Mouse (Mus musculus) limb, embryonic 12.5 days (tissue): ENCODE measurements at regions not wholly inside any gene's neighbourhood (a gene's known extent, or its start where the extent isn't known, plus 50 kb on each side); places are given as distances from the start of the nearest gene placed in this dataset.
"Not testable (repeated sequence)": the region's sequence is repeated elsewhere in the genome, so short reads cannot be mapped to it uniquely, and the experiment has no call there.

Experiments
- ATAC-seq: fragments of 200-750 bp; cut with Nextera tagmentation; 2 replicates; pipeline ENCODE4 v1.8.0; 2017; ENCODE audit warnings: low read depth, moderate TSS enrichment; ENCODE audit not compliant: insufficient number of reproducible peaks, insufficient read depth, low FRiP score, low TSS enrichment
- H3K27ac ChIP-seq: fragments of 300-500 bp; sonication (generic); 2 replicates; pipeline ENCODE4 v1.5.1; 2016; ENCODE audit warnings: mild to moderate bottlenecking, moderate library complexity
- H3K27me3 ChIP-seq: fragments of 300-500 bp; sonication (generic); 2 replicates; pipeline ENCODE4 v1.6.1; 2016; ENCODE audit warnings: mild to moderate bottlenecking, moderate library complexity
- H3K36me3 ChIP-seq: fragments of 300-500 bp; sonication (generic); 2 replicates; pipeline ENCODE4 v1.6.1; 2016; ENCODE audit warnings: mild to moderate bottlenecking, moderate library complexity
- H3K4me1 ChIP-seq: fragments of 300-500 bp; sonication (generic); replicated peaks from 2 replicates; pipeline ENCODE4 v1.6.1; 2016
- H3K4me2 ChIP-seq: fragments of 300-500 bp; sonication (generic); 2 replicates; pipeline ENCODE4 v1.6.1; 2016; ENCODE audit warnings: mild to moderate bottlenecking, moderate library complexity
- H3K4me3 ChIP-seq: fragments of 300-500 bp; sonication (generic); replicated peaks from 2 replicates; pipeline ENCODE4 v1.5.1; 2016; ENCODE audit warnings: mild to moderate bottlenecking
- H3K9ac ChIP-seq: fragments of 300-500 bp; sonication (generic); replicated peaks from 2 replicates; pipeline ENCODE4 v1.6.1; 2016; ENCODE audit warnings: mild to moderate bottlenecking, moderate library complexity
- H3K9me3 ChIP-seq: fragments of 300-500 bp; sonication (generic); 2 replicates; pipeline ENCODE4 v1.6.1; 2016; ENCODE audit warnings: mild to moderate bottlenecking, moderate library complexity
- WGBS: fragments of 180-500 bp; shearing (Covaris S2); methylation state at CpG from one replicate; pipeline ENCODE4 v1.1.7; 2016; 5-methylcytosine and 5-hydroxymethylcytosine counted together

DNA sequence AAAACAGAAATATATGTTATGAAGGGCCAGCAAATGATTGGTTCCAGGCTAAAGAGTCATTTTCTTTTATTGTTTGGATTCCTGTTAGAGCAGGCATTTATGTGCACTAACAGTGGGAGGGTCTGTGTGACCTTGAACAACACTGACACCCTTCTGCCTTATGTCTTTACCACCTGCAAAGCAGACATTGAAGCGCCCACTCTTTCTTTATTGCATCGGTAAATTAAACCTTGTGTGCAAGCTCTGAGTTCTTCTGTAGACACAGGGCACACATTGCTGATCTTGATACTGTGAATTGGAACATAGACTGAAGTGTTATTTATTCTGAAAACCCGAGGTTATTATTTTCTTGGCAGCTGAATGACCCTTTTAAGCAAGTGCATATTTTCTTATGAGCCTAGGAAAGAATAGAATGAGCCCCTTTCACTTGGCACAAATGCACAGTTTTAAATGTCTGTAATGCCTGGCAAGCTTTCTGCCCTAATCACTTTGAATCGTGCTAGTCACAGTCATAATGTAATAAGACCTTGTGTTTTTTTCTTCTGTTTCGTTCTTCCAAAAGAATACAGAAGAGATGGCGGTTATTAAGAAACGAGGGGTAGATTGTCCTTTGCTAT lies 125.1 kb upstream of the Cobl start:
- Histone ChIP-seq H3K4me1 (no peaks in the 10 kb centered on the region), H3K27me3 (no peaks in the 10 kb centered on the region), H3K4me3 (no peak overlapping the region), H3K9me3 (no peaks in the 10 kb centered on the region), H3K4me2 (no peak overlapping the region), H3K9ac (no peak overlapping the region), H3K36me3 (no peaks in the 10 kb centered on the region), H3K27ac (no peak overlapping the region)
- ATAC-seq, result no peak
- 60% methylated on average over 7 of the region's 7 CpGs for WGBS

DNA sequence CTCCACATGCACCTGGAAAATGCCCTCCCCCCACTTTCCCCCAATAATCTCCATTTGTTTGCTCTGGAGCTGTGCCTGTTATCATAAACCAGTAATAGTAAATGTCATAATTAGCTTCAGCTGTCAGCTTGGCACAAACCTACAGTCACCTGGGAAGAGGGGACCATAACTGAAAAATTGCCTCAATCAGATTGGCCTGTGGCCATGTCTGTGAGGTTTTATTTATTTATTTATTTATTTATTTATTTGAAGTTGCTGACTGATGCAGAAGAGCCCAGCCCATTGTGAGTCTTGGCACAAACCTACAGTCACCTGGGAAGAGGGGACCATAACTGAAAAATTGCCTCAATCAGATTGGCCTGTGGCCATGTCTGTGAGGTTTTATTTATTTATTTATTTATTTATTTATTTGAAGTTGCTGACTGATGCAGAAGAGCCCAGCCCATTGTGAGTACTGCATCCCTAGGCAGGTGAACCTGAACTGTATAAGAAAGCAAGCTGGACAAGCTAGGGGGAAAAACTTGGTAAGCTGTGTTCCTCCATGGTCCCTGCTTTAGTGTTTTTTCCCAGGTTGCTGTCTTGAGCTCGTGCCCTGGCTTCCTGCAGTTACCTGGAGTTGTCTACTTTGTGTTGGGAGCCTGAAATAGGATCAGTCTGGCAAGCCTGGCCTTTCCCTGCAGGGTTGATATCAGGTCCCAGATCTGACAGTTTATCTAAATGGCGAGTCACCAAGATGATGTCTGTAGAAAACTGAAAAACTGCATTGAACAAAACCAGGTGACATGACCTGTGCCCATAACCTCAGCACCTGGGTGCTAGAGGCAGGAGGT lies 120.3 kb upstream of the Cobl start:
- H3K27ac ChIP-seq, H3K4me2 ChIP-seq, H3K4me3 ChIP-seq, H3K4me1 ChIP-seq, H3K9me3 ChIP-seq, H3K27me3 ChIP-seq, H3K36me3 ChIP-seq, H3K9ac ChIP-seq: not testable (repeated sequence)
- WGBS, result 71% methylated on average over 2 of the region's 2 CpGs
- peak; percentile 70 for ATAC-seq

- Histone ChIP-seq H3K27me3 (no peaks in the 10 kb centered on the region), H3K4me1 (no peaks in the 10 kb centered on the region), H3K4me3 (no peak overlapping the region), H3K27ac (no peak overlapping the region), H3K36me3 (no peaks in the 10 kb centered on the region), H3K9me3 (no peaks in the 10 kb centered on the region), H3K4me2 (no peak overlapping the region), H3K9ac (no peak overlapping the region)
- no peak for ATAC-seq
- WGBS, result 44% methylated on average over 14 of the region's 14 CpGs
Measured at GRCm38 (mm10) chr11:12578999-12579576, 114.3 kb upstream of the Cobl start.

- WGBS, result 71% methylated on average over 5 of the region's 5 CpGs
- Histone ChIP-seq H3K9me3 (no peaks in the 10 kb centered on the region), H3K27ac (no peak overlapping the region), H3K36me3 (no peaks in the 10 kb centered on the region), H3K4me1 (no peaks in the 10 kb centered on the region), H3K4me2 (no peak overlapping the region), H3K9ac (no peak overlapping the region), H3K27me3 (no peaks in the 10 kb centered on the region), H3K4me3 (no peak overlapping the region)
- no peak for ATAC-seq
Measured at GRCm38 (mm10) chr11:12559663-12560062, 94.9 kb upstream of the Cobl start.

DNA sequence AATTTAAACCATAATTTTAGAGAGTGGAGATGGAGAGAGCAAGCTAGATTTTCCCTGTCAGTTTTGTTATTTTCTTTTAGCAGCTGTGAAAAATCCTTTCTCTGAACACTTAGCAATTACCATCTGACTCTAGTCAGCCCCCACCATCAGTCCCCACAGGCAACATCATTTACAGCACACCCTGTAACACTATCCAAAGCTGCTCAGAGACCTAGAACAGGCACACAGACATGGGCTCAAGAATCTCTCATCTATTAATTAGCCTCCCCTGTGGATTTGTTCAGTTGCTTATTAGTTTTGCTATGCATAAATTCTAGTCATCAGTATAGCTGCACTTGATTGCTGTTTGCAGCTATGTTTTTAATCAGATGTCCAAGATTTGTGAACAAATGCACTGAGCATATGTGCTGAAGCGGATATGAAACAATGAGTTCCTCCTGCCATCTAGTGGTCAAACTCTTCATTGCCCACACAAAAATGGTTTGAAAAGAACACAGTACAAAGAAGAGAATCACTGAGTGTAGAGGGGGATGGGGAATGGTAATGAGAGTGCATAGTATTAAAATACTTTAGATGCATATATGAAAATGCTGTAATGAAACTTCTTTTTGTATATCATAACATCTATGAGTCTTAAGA lies 94.4 kb upstream of the Cobl start:
- no peaks in the 10 kb centered on the region for H3K9me3 ChIP-seq
- no peaks in the 10 kb centered on the region for H3K36me3 ChIP-seq
- no peaks in the 10 kb centered on the region for H3K27me3 ChIP-seq
- no peak overlapping the region for H3K4me2 ChIP-seq
- WGBS, result 38% methylated on average over 1 of the region's 1 CpGs
- H3K4me3 ChIP-seq, result no peak overlapping the region
- H3K27ac ChIP-seq, result no peak overlapping the region
- H3K4me1 ChIP-seq, result no peaks in the 10 kb centered on the region
- H3K9ac ChIP-seq, result no peak overlapping the region
- peak; percentile 78; the same call in 1 of the 2 replicates for ATAC-seq

GRCm38 (mm10) chr11:12558176-12558575 lies 93.4 kb upstream of the Cobl start:
- H3K4me2 ChIP-seq, result no peak overlapping the region
- H3K27me3 ChIP-seq, result no peaks in the 10 kb centered on the region
- no peak overlapping the region for H3K27ac ChIP-seq
- 78% methylated on average over 8 of the region's 8 CpGs for WGBS
- no peaks in the 10 kb centered on the region for H3K9me3 ChIP-seq
- no peaks in the 10 kb centered on the region for H3K36me3 ChIP-seq
- ATAC-seq, result no peak
- no peak overlapping the region for H3K4me3 ChIP-seq
- no peak overlapping the region for H3K9ac ChIP-seq
- no peaks in the 10 kb centered on the region for H3K4me1 ChIP-seq

- WGBS, result 79% methylated on average over 1 of the region's 1 CpGs
- no peak for ATAC-seq
Measured at GRCm38 (mm10) chr11:12545771-12546170, 81.0 kb upstream of the Cobl start.

DNA sequence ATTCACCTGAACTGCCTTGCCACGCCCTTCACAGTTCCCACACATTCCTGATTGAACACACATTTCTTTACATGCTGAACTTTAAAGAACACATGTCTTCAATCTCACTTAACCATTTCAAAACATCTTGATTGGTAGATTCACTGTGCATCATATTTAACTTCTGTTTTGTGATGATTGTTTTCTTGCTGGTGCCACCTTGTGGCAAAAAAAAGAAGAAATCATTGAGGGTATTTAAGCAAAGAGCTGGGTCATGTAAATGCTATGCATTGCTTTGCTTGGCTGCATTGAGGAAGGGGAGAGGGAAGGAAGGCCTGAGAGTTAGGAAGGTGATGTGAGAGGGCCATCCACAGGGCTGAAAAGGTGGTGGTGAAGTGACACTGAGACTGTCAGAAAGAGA lies 78.3 kb upstream of the Cobl start:
- Histone ChIP-seq H3K36me3 (no peaks in the 10 kb centered on the region), H3K4me3 (no peak overlapping the region), H3K27ac (no peak overlapping the region), H3K9ac (no peak overlapping the region), H3K4me1 (no peaks in the 10 kb centered on the region), H3K27me3 (no peaks in the 10 kb centered on the region), H3K9me3 (no peaks in the 10 kb centered on the region), H3K4me2 (no peak overlapping the region)
- no peak for ATAC-seq
- WGBS, result 73% methylated on average over 1 of the region's 1 CpGs

More at GRCm38 (mm10) chr11:12545771-12546170, 81.0 kb upstream of the Cobl start:
- H3K4me1 ChIP-seq, result no peaks in the 10 kb centered on the region
- no peaks in the 10 kb centered on the region for H3K27me3 ChIP-seq
- no peak overlapping the region for H3K4me3 ChIP-seq
- H3K9ac ChIP-seq, result no peak overlapping the region
- no peak overlapping the region for H3K4me2 ChIP-seq
- H3K27ac ChIP-seq, result no peak overlapping the region
- no peaks in the 10 kb centered on the region for H3K9me3 ChIP-seq
- no peaks in the 10 kb centered on the region for H3K36me3 ChIP-seq

DNA sequence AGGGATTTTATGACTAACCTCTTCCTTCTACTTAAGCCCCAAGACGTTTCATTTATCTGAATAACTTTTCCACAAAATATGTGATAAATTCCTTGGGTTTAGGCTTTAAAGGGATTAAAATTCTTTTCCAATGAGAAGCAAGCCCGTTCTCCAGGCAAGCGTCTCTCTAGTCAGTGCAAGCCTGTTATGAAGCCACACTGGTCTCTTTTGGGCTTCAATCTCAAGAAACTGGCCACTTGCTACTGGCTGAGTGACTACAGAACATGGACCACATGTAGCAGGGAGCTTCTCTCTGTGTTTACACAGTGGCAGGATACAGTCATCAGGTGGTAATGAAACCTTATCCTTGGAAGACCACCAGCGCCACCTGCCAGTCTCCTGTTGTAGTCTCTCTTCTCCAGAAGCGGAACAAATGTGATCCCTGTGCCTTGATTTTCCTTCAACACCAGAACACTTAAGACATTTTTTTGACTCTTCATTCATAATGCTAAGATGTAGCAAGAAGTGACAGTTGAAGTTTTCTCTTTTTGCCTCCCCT lies 75.6 kb upstream of the Cobl start:
- no peak overlapping the region for H3K4me2 ChIP-seq
- no peak overlapping the region for H3K27ac ChIP-seq
- no peak overlapping the region for H3K9ac ChIP-seq
- H3K9me3 ChIP-seq, result no peaks in the 10 kb centered on the region
- H3K4me1 ChIP-seq, result no peaks in the 10 kb centered on the region
- H3K36me3 ChIP-seq, result no peaks in the 10 kb centered on the region
- no peaks in the 10 kb centered on the region for H3K27me3 ChIP-seq
- WGBS, result 57% methylated on average over 5 of the region's 5 CpGs
- H3K4me3 ChIP-seq, result no peak overlapping the region
- no peak for ATAC-seq

DNA sequence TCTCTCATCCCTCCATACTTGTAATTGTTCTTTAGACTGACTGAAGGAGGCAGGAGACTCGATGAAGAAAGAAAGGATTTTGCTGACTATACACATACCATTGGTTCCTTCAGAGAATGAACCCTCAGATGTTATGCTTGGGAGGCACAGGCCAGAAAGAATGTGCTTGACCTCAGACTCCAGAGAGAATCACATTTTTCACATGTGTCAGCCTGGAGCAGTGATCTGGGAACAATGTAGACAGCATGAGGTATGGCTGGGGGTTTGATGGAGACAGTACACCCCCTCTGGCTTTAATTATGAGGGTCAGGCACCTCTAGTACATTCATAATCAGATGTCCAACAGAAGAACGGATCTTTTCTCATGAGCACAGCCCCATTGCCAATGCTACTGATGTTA lies 70.3 kb upstream of the Cobl start:
- Histone ChIP-seq H3K27ac (no peak overlapping the region), H3K4me1 (0 out of 2 replicates have a peak, but pooled peaks cover 4% of the 10 kb centered on the region), H3K4me3 (no peak overlapping the region), H3K9me3 (no peaks in the 10 kb centered on the region), H3K9ac (no peak overlapping the region), H3K36me3 (no peaks in the 10 kb centered on the region), H3K27me3 (no peaks in the 10 kb centered on the region), H3K4me2 (no peak overlapping the region)
- 48% methylated on average over 2 of the region's 2 CpGs for WGBS
- no peak for ATAC-seq

DNA sequence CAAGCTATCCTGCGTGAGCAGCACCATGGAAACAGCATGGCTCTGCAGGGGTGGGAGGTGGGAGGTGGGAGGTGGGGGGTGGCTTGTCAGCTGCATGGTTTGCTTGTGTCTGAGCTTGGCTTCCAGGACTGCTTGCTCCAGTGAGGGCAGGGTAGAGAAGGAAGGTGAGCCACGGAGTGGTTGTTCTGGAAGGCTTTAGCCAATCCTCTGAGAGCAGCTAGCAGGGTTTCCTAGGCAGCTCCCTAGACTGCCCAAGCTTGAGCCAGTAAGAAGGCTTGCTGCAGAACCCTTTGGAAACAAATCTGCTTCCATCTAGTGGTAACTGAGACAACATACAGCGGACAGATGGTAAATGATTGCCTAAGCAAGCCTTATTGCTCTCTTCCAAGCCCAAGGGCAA lies 67.5 kb upstream of the Cobl start:
- Histone ChIP-seq H3K4me3 (no peak overlapping the region), H3K9ac (no peak overlapping the region), H3K27ac (no peak overlapping the region), H3K4me2 (no peak overlapping the region), H3K4me1 (0 out of 2 replicates have a peak, but pooled peaks cover 4% of the 10 kb centered on the region), H3K9me3 (no peaks in the 10 kb centered on the region), H3K27me3 (no peaks in the 10 kb centered on the region), H3K36me3 (no peaks in the 10 kb centered on the region)
- 14% methylated on average over 3 of the region's 3 CpGs for WGBS
- peak; percentile 95 for ATAC-seq
